Mouse (Mus musculus) heart, adult 2 months (tissue): ENCODE results near the gene Ehd4.

Source experiments
- EP300 ChIP-seq: fragments of 200-500 bp; IDR thresholded peaks from 2 replicates; pipeline ENCODE4 v1.6.1; 2011; ENCODE audit warnings: low read depth, low read length, control low read depth; ENCODE audit not compliant: insufficient read depth
- POLR2A ChIP-seq: fragments of 200-500 bp; IDR thresholded peaks from 2 replicates; pipeline ENCODE4 v1.6.1; 2011; ENCODE audit warnings: mild to moderate bottlenecking, low read depth, low read length, control low read depth; ENCODE audit not compliant: insufficient read depth

GRCm38 (mm10) chr2:120134453-120135075 is 19.8 kb downstream of the Ehd4 start:
- TF ChIP-seq POLR2A (no peak), EP300 (peak; percentile 70; the same call in 1 of the 2 replicates)
